Mouse (Mus musculus): ENCODE data around the gene Galnt2. TPM values are rescaled to one million over a fixed set of nuclear protein-coding genes. Genes with fewer than 3 reads are reported as not detected.

The Galnt2 gene
- polyA plus RNA-seq, 1 experiment from 2014 or later = 77.9 TPM

DNA sequence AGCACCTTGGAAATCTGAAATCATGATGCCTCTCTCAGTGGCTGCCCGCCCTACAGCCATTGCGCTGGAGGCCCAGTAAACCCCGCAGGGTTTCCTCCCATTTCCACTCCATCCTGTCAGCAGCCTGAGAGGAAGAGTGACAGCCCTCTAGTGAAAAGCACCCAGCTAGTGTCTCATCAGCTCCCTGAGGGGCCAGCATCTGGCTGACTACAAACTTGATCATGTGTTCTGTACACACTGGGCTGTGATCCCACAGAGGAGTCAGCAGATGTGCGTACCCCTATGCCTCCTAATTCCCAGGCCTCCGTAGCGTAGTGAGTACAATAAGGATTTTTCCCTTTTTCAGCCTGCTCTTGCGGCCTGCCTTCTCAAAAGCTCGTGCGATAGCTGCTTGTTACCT is 25.6 kb downstream of the Galnt2 start:
- Histone ChIP-seq H3K27ac (ENCODE audit: poor library complexity, severe bottlenecking) (0 out of 2 replicates have a peak overlapping the region, but pooled peaks have one; percentile 5), H3K36me3 (no peaks in the 10 kb centered on the region), H3K9ac (0 out of 2 replicates have a peak overlapping the region, but pooled peaks have one; percentile 25), H3K9me3 (replicated peaks) (no peaks in the 10 kb centered on the region), H3K4me2 (peak overlapping the region; percentile 11), H3K27me3 (replicated peaks) (no peaks in the 10 kb centered on the region), H3K4me3 (no peak overlapping the region), H3K4me1 (replicated peaks) (peaks cover 63% of the 10 kb centered on the region)
- 53% methylated on average over 9 of the region's 9 CpGs for WGBS
- peak; percentile 53 for ATAC-seq (ENCODE audit: insufficient number of reproducible peaks, low FRiP score)

DNA sequence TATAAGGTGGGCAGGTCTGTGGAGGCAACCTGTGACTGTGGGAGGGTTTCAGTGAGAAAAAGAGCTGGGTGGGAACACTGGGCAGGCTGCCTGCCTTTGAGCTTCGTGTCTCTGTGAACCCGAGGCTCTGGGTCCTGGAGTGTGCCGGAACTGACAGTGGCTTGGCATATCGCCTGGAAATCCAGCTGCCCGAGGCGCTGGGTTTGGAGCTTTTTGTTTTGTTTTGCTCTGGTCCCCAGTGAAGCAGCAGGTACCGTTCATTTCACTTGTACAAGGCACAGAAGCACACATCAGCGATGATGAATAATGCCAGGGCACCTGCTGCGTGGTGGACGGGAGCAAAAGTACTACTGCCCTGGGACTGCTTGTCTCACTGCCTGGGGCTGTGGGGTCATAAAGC is 26.2 kb downstream of the Galnt2 start:
- Histone ChIP-seq H3K4me1 (replicated peaks) (peaks cover 61% of the 10 kb centered on the region), H3K27me3 (replicated peaks) (no peaks in the 10 kb centered on the region), H3K4me2 (0 out of 2 replicates have a peak overlapping the region, but pooled peaks have one; percentile 11), H3K4me3 (no peak overlapping the region), H3K36me3 (no peaks in the 10 kb centered on the region), H3K27ac (ENCODE audit: poor library complexity, severe bottlenecking) (no peak overlapping the region), H3K9me3 (replicated peaks) (no peaks in the 10 kb centered on the region), H3K9ac (no peak overlapping the region)
- WGBS = 47% methylated on average over 10 of the region's 10 CpGs
- no peak for ATAC-seq (ENCODE audit: insufficient number of reproducible peaks, low FRiP score)

DNA sequence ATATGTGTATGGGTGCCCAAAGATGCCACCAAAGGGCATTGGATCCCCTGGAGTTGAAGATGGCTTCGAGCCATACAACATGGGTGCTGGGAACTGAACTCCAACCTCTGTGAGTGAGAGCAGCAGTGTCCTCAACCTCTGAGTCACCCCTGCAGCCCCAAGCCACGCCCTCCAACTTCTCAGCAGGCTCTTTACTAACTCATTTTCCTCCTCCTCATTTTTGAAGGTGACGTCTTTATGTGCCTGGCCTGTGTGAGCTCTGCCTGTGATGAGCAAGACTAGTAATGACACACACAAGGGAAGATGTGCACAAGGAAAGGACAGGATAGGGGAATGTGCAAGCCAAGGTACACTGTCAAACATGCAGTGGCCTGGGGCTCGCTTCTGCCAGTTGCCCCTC is 28.0 kb downstream of the Galnt2 start:
- no peak overlapping the region for H3K4me3 ChIP-seq
- H3K36me3 ChIP-seq = no peaks in the 10 kb centered on the region
- ATAC-seq (ENCODE audit: insufficient number of reproducible peaks, low FRiP score) = no peak
- H3K27ac ChIP-seq (ENCODE audit: poor library complexity, severe bottlenecking) = no peak overlapping the region
- peaks cover 69% of the 10 kb centered on the region for H3K4me1 ChIP-seq (replicated peaks)
- H3K27me3 ChIP-seq (replicated peaks) = no peaks in the 10 kb centered on the region
- no peaks in the 10 kb centered on the region for H3K9me3 ChIP-seq (replicated peaks)
- 78% methylated on average over 4 of the region's 4 CpGs for WGBS
- no peak overlapping the region for H3K4me2 ChIP-seq
- no peak overlapping the region for H3K9ac ChIP-seq

DNA sequence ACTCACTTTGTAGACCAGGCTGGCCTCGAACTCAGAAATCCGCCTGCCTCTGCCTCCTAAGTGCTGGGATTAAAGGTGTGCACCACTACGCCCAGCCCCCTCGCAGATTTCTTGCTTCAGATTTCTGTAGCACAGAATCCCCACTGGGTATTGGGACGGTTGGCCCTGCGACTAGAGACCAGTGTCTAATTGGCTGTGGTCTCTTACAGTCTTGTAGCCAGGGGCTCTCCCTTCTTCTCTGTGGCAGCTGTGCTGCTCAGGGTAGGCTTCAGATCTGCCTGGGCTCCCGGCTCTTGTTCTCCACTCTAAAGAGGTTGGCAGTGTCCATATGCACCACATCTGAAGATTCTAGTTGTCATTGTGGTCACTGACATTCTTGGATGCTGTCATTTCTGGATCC is 28.7 kb downstream of the Galnt2 start:
- H3K4me1 ChIP-seq (replicated peaks) = peaks cover 77% of the 10 kb centered on the region
- H3K9ac ChIP-seq = no peak overlapping the region

DNA sequence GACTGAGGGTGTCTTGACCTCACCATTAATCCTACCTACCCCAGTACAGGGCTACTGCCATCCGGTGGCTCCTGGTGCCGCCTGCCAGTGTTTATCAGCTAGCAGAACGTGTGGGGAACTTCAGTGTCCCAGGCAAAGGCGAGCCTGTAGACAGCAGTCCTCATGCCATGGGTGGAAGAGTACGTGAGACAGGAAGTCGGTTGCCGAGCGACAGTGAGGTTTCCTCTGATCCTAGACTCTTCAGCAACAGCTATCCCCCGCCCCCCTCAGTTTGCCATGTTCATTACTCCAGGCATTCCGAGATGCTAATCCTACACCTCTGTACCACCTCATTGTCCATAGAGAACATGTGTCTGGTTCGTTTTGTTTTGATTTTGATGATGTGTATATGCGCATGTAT is 29.2 kb downstream of the Galnt2 start:
- Histone ChIP-seq H3K36me3 (no peaks in the 10 kb centered on the region), H3K4me2 (no peak overlapping the region), H3K27me3 (replicated peaks) (no peaks in the 10 kb centered on the region), H3K27ac (ENCODE audit: poor library complexity, severe bottlenecking) (no peak overlapping the region), H3K4me3 (no peak overlapping the region), H3K9me3 (replicated peaks) (no peaks in the 10 kb centered on the region), H3K4me1 (replicated peaks) (peaks cover 81% of the 10 kb centered on the region), H3K9ac (no peak overlapping the region)
- WGBS = 47% methylated on average over 12 of the region's 12 CpGs
- ATAC-seq (ENCODE audit: insufficient number of reproducible peaks, low FRiP score) = no peak

More for the DNA sequence above, 28.7 kb downstream of the Galnt2 start:
- Histone ChIP-seq H3K9me3 (replicated peaks) (no peaks in the 10 kb centered on the region), H3K36me3 (no peaks in the 10 kb centered on the region), H3K4me2 (no peak overlapping the region), H3K4me3 (no peak overlapping the region), H3K27ac (ENCODE audit: poor library complexity, severe bottlenecking) (no peak overlapping the region), H3K27me3 (replicated peaks) (no peaks in the 10 kb centered on the region)
- ATAC-seq (ENCODE audit: insufficient number of reproducible peaks, low FRiP score) = no peak
- 87% methylated on average over 7 of the region's 7 CpGs for whole genome bisulfite sequencing

DNA sequence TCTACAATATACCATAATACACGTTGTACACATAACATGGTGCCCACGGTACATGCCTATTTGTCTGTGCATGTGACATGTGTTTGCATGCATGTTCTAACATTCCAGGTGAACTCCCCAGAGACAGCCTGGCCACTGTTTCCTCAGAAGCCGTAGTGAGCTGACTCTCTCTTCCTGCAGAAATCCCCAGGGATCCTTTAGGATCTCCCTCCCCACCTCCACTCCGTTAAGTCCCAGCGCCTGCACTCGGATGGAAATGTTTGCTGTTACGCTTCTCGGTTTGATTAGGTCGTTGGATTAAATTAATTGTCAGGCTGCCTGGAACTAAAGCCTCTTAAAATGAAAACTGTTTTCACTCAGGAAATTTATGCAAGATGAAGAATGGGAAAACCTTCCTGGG is 31.9 kb downstream of the Galnt2 start:
- Histone ChIP-seq H3K9me3 (replicated peaks) (0 out of 2 replicates have a peak, but pooled peaks cover 4% of the 10 kb centered on the region), H3K4me2 (no peak overlapping the region), H3K27me3 (replicated peaks) (no peaks in the 10 kb centered on the region), H3K36me3 (no peaks in the 10 kb centered on the region), H3K9ac (no peak overlapping the region), H3K27ac (ENCODE audit: poor library complexity, severe bottlenecking) (no peak overlapping the region), H3K4me3 (no peak overlapping the region), H3K4me1 (replicated peaks) (peaks cover 65% of the 10 kb centered on the region)
- WGBS = 82% methylated on average over 9 of the region's 9 CpGs
- no peak for ATAC-seq (ENCODE audit: insufficient number of reproducible peaks, low FRiP score)

DNA sequence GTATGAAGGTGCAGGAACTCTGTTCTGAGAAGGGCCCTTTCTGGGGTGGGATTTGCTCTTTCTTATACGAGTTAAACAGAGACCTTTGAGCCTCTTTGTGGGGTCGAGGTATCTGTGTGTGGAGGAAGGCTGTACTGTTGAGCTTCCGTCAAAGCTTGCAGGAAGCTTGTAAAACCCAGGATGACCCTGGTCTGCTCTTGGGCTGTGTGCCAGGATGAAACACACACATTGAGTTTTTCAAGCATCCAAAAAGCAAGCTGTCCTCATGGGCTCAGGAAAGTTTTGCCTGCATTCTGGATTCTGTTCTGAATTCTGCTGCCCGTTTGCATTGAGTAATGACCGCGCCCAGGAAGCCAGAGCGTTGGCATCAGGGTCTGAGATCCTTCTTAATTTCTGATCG is 32.8 kb downstream of the Galnt2 start:
- H3K4me3 ChIP-seq = no peak overlapping the region
- 0 out of 2 replicates have a peak, but pooled peaks cover 4% of the 10 kb centered on the region for H3K9me3 ChIP-seq (replicated peaks)
- H3K27ac ChIP-seq (ENCODE audit: poor library complexity, severe bottlenecking) = no peak overlapping the region
- peaks cover 55% of the 10 kb centered on the region for H3K4me1 ChIP-seq (replicated peaks)
- no peaks in the 10 kb centered on the region for H3K36me3 ChIP-seq
- no peaks in the 10 kb centered on the region for H3K27me3 ChIP-seq (replicated peaks)
- no peak overlapping the region for H3K4me2 ChIP-seq
- ATAC-seq (ENCODE audit: insufficient number of reproducible peaks, low FRiP score) = no peak
- 74% methylated on average over 8 of the region's 8 CpGs for WGBS
- H3K9ac ChIP-seq = no peak overlapping the region

DNA sequence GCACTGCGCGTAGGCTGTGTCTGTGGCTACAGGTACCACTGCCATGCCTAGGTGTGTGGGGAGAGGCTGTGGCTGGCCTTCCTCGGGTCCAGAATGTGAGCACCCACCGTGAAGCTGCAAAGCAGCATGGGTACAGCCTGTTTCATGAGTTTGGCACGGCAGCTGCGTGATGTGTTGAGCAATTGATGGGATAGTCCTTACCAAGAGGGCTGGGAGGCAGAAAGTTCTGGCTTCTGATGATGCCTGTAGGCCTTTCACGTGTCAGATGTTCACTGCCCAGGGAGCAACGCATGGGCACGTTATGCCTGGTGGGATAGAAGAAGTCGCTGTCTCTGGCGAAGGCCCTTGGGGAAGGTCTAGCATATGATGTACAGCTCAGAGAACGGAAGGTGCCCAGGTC is 33.5 kb downstream of the Galnt2 start:
- Histone ChIP-seq H3K27me3 (replicated peaks) (no peaks in the 10 kb centered on the region), H3K4me1 (replicated peaks) (peaks cover 50% of the 10 kb centered on the region), H3K4me3 (no peak overlapping the region), H3K9me3 (replicated peaks) (0 out of 2 replicates have a peak, but pooled peaks cover 4% of the 10 kb centered on the region), H3K4me2 (no peak overlapping the region), H3K27ac (ENCODE audit: poor library complexity, severe bottlenecking) (no peak overlapping the region), H3K36me3 (no peaks in the 10 kb centered on the region), H3K9ac (0 out of 2 replicates have a peak overlapping the region, but pooled peaks have one; percentile 32)
- WGBS = 88% methylated on average over 12 of the region's 12 CpGs
- ATAC-seq (ENCODE audit: insufficient number of reproducible peaks, low FRiP score) = no peak

DNA sequence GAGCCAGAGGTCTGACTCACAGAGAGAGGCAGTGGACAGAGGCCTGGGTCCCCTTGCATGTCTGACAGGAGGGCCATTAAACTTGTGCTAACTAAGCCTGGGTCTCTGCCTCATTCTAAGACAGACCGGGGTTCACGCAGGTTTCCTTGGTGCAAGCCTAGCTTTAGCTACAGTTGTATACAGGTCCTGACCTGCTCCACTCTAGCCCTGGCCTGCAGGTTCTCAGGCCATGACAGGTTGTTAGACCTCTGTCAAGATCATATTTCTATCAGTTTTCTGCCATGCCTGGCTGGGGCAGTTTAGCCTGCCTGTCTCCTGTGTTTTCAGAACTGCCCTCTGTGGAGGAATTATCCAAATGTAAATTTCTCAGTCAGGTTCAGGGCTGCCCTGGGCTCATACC is 33.9 kb downstream of the Galnt2 start:
- Histone ChIP-seq H3K9ac (0 out of 2 replicates have a peak overlapping the region, but pooled peaks have one; percentile 32), H3K36me3 (no peaks in the 10 kb centered on the region), H3K4me3 (no peak overlapping the region), H3K27me3 (replicated peaks) (no peaks in the 10 kb centered on the region), H3K4me2 (no peak overlapping the region), H3K9me3 (replicated peaks) (0 out of 2 replicates have a peak, but pooled peaks cover 4% of the 10 kb centered on the region), H3K27ac (ENCODE audit: poor library complexity, severe bottlenecking) (0 out of 2 replicates have a peak overlapping the region, but pooled peaks have one; percentile 20), H3K4me1 (replicated peaks) (peaks cover 50% of the 10 kb centered on the region)
- WGBS = 74% methylated on average over 2 of the region's 2 CpGs
- ATAC-seq (ENCODE audit: insufficient number of reproducible peaks, low FRiP score) = no peak

DNA sequence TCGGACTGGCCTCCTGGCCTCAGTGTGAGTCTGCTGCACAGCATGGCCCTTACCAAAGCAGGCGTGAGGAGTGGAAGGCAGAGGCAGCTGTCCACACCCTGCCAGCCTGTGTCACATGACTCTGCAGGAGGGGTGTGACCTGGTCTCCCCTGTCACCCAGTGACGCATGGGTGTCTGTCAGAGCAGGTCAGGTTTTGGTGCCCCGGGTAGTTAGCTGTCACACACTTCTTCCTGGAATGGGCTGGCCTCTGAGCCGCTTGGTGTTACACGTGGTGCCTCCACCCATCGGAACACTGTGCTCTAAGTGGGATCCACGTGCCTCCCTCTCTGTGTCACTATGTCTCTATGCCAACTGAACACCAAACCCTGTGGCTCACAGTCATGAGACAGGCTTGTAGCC is 34.6 kb downstream of the Galnt2 start:
- 0 out of 2 replicates have a peak overlapping the region, but pooled peaks have one; percentile 20 for H3K27ac ChIP-seq (ENCODE audit: poor library complexity, severe bottlenecking)
- 0 out of 2 replicates have a peak, but pooled peaks cover 4% of the 10 kb centered on the region for H3K9me3 ChIP-seq (replicated peaks)
- 63% methylated on average over 8 of the region's 8 CpGs for WGBS
- peak; percentile 60; the same call in 1 of the 2 replicates for ATAC-seq (ENCODE audit: insufficient number of reproducible peaks, low FRiP score)
- no peak overlapping the region for H3K4me3 ChIP-seq
- H3K4me1 ChIP-seq (replicated peaks) = peaks cover 50% of the 10 kb centered on the region
- H3K9ac ChIP-seq = 0 out of 2 replicates have a peak overlapping the region, but pooled peaks have one; percentile 26
- no peaks in the 10 kb centered on the region for H3K36me3 ChIP-seq
- H3K4me2 ChIP-seq = no peak overlapping the region
- H3K27me3 ChIP-seq (replicated peaks) = no peaks in the 10 kb centered on the region

DNA sequence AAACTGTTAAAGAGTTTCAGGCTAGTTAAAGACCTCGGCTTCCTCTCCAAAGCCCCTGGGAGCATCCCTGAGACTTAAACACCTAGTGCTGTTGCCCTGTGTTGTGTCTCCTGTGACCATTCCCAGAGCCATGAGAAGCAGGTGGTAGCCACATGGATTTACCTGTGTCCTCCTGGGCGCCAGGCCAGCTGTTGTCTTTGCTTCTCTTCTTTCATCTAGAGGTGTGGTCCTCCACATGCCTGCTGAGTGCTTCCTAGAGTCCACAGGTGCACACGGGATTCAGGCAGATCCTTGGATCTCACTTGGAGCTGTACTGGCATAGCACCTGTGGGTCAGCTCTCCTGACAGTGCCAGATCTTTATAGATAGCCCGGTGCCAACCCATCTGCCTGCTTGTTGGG is 36.0 kb downstream of the Galnt2 start:
- Histone ChIP-seq H3K4me3 (no peak overlapping the region), H3K36me3 (no peaks in the 10 kb centered on the region), H3K4me2 (no peak overlapping the region), H3K9me3 (replicated peaks) (0 out of 2 replicates have a peak, but pooled peaks cover 4% of the 10 kb centered on the region), H3K4me1 (replicated peaks) (peaks cover 51% of the 10 kb centered on the region), H3K9ac (no peak overlapping the region), H3K27me3 (replicated peaks) (no peaks in the 10 kb centered on the region), H3K27ac (ENCODE audit: poor library complexity, severe bottlenecking) (no peak overlapping the region)
- ATAC-seq (ENCODE audit: insufficient number of reproducible peaks, low FRiP score) = no peak
- 86% methylated on average over 4 of the region's 4 CpGs for WGBS

DNA sequence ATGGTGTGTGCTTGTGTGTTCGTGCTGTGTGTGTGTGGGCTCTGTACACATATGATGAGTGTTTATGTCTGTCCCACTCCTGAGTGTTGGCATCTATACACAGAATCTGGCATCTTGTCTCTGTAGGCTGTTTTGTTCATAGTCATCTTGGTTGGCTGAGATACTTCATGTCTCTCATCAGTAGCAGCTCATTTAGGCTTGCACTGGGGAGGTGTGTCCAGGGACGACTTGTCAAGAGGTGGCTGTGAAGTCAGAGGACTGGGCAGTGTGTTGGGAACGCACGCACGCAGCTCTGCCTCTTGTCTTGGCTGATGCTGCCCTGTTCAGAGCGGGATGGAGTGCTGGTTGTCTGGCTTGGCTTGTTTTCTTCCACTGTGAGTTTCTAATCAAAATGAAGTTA is 39.3 kb downstream of the Galnt2 start:
- WGBS = 56% methylated on average over 6 of the region's 6 CpGs
- H3K4me1 ChIP-seq (replicated peaks) = peaks cover 37% of the 10 kb centered on the region
- no peaks in the 10 kb centered on the region for H3K27me3 ChIP-seq (replicated peaks)

More for the DNA sequence above, 39.3 kb downstream of the Galnt2 start:
- Histone ChIP-seq H3K27ac (ENCODE audit: poor library complexity, severe bottlenecking) (no peak overlapping the region), H3K9ac (no peak overlapping the region), H3K36me3 (peaks cover under 1% of the 10 kb centered on the region; the same call in 1 of the 2 replicates), H3K4me3 (no peak overlapping the region), H3K9me3 (replicated peaks) (0 out of 2 replicates have a peak, but pooled peaks cover 4% of the 10 kb centered on the region), H3K4me2 (no peak overlapping the region)
- peak; percentile 49; the same call in 1 of the 2 replicates for ATAC-seq (ENCODE audit: insufficient number of reproducible peaks, low FRiP score)
